Mouse (Mus musculus) ES-CJ7 (cell line): ENCODE measurements around the gene Spns2.
A peak's percentile ranks its signal among the peaks of the same experiment; 100 is the strongest.

Source experiments
- DNase-seq: peaks from one replicate; pipeline ENCODE4 v3.0.0; 2011; ENCODE audit warnings: low read depth, low spot score

Spns2 gene

GRCm38 (mm10) chr11:72489881-72490301, at the start of gene Spns2:
Spns2 (minus strand) TSS chr11:72489904.
- DNase-seq, result peak; percentile 85

DNA sequence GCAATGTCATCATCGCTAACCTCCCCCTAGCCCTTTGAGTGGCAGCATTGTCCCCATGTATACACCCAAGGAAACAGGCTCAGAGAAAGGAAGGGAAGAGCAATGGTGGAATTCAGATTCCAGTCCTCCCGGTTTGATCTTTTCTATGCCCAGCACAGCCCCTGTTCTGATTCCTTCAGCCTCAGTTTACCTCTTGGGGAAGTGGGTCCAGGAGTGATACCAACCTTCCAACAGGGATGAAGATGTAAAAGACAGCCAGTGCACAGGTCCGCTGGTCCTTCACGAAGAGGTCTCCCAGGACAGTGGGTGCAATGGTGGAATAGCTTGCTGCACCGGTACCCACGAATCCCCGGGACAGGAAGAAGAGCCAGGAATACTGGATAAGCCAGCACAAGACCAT, 49.1 kb upstream of the Spns2 start:
- DNase-seq, result no peak

GRCm38 (mm10) chr11:72538037-72538755, 48.5 kb upstream of the Spns2 start:
- DNase-seq, result peak; percentile 90

DNA sequence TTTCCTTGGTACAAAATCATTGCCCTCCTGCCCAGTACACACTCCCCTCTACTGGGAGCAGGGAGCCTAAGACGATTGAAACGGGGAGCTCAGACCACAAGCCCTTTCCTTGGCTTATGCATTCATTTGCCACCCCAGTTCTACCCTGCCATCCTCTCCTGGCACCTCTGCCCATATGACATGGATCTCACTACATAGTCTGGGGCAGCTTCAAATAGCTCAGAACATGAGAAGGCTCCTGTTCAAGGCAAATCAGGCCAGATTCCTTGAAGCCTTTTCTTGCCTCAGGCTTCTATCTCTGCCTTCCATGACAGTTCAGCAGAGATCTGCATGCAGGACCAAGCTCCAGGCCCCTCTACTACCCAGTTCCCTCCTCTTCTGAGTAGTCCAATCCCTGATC, 47.8 kb upstream of the Spns2 start:
- no peak for DNase-seq

DNA sequence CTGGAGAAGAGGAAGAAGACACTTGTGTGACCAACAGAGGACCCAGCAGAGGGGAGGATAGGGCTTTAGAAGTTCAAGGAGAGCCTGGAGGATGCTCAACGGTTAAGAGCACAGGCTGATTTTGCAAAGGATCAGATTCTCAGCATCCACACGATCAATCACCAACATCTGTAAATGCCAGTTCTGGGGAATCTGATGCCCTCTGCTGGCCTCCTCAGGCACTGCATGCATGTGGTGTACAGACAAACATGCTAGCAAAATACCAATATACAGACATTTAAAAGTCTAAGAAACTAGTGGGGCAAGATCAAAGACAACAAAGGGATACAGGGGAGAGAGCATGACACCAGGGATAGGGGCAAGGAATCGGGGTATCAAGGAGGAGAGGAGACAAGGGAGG, 45.8 kb upstream of the Spns2 start:
- peak; percentile 72 for DNase-seq

GRCm38 (mm10) chr11:72532890-72533289, 43.2 kb upstream of the Spns2 start:
- DNase-seq, result no peak

GRCm38 (mm10) chr11:72531632-72532031, 41.9 kb upstream of the Spns2 start:
- no peak for DNase-seq

DNA sequence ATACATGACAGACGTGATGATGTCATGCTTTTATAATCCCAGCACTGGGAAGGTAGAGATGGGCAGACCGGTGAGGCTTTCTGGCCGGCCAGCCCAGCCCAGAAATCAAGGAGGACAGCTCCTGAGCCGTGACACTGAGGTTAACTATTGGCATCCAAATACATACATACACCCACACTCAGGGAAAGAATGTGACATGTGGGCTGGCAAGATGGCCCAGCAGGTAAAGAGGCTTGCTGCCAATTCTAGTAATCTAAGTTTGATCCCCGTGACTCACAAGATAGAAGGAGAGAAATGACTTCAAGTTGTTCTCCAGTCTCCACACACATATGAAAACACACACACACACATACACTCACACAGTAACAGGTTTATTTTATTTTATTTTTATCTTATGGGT, 41.4 kb upstream of the Spns2 start:
- no peak for DNase-seq

DNA sequence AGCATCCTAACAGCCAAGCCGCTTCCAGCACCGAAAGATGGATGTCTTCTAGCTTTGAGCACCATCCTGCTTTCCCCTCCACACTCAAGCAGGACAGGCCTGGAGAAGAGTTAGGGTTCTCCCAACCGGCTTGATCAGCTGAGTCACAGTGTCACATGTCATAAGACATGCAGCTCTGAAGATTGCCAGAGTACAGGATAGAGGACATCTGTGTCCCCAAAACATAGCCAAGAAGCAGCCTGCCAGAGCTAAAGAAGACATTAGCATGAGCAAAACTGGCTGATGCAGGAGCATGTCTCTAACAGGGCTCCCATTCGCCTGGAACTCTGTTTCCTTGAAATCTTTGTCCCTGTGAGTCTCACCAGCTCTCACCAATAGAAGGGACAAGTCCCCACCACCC, 36.5 kb upstream of the Spns2 start:
- no peak for DNase-seq

DNA sequence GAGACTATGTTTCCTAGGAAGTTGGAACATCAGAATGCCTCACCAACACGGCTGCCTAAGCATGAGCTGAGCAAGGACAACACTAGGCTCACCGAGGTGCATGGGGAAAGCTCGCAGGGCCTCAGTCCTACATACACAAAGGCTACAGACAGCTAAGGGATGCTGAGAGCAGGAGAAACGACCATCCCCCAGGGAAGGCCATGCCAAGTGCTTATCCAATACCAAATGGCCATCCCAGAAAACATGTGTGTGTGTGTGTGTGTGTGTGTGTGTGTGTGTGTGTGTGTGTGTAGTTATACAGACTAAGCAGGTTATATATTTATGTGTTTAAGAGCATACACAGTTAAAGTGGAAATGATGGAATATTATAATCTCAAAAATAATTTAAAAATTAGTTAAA, 34.0 kb upstream of the Spns2 start:
- DNase-seq, result no peak

DNA sequence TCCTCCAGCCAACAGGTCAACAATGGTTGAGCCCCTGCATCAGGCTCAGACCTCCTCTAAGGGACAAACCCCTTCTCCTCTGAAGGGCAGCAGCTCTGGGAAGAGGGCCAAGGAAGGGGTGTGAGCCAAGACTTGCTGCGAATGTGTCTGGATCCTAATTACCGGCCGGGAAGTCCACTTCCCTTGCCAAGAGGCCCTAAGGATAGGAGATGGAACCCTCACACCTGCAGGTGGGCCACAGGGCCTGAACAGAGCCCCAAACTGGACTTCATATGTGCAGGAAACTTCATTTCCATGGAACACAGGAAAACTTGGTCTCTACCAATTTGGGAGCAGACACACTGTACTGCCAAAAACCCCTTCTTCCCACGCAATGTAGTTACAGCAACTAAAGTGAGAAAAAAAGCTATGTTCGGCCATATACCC, 32.9 kb upstream of the Spns2 start:
- no peak for DNase-seq

- no peak for DNase-seq
These were observed 32.2 kb upstream of the Spns2 start for GRCm38 (mm10) chr11:72521598-72522541.

DNA sequence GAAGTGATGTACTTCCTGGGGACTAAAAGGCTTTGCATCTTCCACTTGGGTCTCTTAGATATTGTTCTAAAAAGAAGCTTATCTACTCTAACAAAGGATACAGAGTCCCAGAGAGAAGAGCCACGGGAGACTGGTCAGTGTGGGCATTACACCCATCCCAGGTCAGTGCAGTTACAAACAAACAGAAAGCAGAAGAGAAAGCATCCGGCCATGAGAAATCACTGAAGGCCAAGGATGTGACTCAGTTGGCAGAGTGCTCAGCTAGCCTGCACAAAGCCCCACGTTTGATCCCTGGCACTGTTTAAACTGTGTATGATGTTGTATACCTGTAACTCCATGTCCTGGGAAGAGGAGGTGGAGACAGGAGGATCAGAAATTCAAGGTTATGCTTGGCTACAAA, 30.2 kb upstream of the Spns2 start:
- DNase-seq, result no peak

DNA sequence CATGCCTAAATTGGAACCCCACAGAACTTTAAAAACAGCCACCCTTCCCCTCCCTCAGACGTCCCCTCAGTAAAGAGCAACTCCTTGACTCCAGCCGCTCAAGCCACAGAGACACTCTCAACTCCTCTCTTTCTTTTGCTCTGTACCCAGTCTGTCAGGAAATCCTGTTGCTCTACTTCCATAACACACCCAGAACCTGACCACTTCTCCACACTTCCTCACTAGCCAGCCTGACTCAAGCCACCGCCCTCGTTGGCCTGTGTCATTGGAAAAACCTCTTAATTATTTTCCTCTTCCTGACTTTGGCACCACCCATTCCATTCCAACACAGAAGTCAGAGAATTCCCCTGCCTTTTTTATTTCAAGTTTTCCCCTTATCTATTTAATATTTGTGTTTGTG, 29.5 kb upstream of the Spns2 start:
- DNase-seq, result no peak

GRCm38 (mm10) chr11:72518449-72518848, 28.7 kb upstream of the Spns2 start:
- peak; percentile 8 for DNase-seq

DNA sequence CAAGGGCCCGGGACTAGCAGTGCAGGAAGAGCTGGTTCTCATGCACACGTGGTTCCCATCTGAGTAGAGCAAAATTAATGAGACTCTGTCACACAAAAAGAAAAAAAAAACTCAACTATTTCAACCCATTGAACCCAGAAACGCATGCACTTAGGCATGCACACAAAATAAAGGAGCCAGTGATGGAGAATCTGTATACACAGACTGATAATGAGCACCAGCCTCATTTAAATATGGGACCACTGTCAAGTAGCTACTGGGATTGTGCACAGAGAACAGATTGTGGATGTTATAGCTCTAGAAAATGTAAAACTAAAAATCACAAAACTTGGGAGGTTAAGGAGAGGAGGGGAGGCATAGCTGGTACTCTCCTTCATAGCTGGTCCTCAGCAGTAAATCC, 25.3 kb upstream of the Spns2 start:
- no peak for DNase-seq

DNA sequence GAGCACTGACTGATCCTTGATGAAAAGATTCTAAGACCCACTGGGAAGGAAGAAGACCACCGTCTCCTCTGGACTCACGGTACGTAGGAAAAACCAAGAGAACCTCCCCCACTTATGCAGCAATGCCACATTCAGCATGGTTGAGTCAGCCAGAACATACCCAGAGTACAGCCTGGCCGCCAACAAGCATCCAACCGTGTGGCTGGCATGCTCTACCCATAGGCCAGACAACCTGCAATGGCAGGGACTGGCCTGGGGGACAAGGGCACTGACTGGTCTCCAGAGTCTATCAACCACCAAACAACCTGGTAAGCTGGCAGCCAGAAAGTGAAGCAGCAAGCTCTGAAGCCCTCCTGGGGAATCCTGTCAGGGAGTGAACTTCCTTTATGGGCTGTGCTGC, 18.9 kb upstream of the Spns2 start:
- DNase-seq, result no peak

GRCm38 (mm10) chr11:72507651-72508050, 17.9 kb upstream of the Spns2 start:
- no peak for DNase-seq

- no peak for DNase-seq
These were observed 14.5 kb upstream of the Spns2 start for GRCm38 (mm10) chr11:72504016-72504797.

DNA sequence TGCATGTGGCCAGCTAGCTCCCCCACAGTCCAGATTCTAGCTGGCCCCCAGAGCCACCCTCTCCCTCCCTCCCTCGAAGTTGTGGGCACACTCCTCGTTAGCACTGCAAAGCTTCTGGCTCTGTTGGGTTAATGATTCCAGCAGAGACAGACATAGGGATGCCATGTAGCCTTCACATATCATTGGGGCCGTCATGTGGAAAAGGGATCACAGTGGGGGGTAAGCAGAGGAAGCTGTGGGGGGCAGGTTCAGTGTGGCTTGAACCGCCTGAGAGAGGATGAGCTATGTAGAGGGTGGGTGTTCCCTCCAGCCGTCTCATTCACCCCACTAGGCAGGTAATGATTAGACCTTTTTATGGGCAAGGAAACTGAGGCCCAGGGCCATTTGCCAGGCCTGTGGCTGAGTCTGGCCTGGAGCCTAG, 13.8 kb upstream of the Spns2 start:
- no peak for DNase-seq

DNA sequence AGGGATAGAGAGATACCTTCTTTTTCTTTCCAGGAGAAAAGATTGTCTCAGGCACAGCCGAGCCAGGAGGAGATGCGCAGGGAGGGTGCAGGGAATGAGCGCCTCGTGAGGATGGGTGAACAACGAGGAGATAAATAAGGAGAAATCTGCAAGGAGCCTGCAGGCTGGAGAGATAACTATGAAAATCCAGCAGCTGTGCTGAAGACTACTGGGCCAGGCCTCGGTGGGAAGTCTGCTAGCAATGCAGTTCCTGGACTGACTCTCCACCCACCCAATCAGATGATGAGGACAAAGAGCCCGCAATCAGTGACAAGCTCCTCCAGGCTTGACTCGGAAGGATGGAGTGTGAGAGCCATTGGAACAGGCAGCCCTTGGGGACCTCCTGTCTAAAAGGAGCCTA, 12.5 kb upstream of the Spns2 start:
- no peak for DNase-seq

- no peak for DNase-seq
These were observed 11.8 kb upstream of the Spns2 start for GRCm38 (mm10) chr11:72501426-72502002.
